Mouse (Mus musculus) CH12.LX (cell line): ENCODE data around the gene Dynlt1f.
"Not testable (repeated sequence)": the region's sequence is repeated elsewhere in the genome, so short reads cannot be mapped to it uniquely, and the experiment has no call there.

Source experiments
- BHLHE40 ChIP-seq: IDR thresholded peaks from 2 replicates; pipeline ENCODE4 v1.6.1; 2011; ENCODE audit warnings: mild to moderate bottlenecking, low read depth, low read length, improper control_type of control experiment
- CTCF ChIP-seq, 2 experiments: IDR thresholded peaks in 1 of 2; conservative IDR thresholded peaks in 1 of 2; 2 replicates each; pipeline ENCODE4 v1.5.1; 2011 to 2012; ENCODE audit warnings: low read depth in 2 of 2, low read length in 2 of 2, improper control_type of control experiment in 1 of 2, inconsistent platforms in 1 of 2, mild to moderate bottlenecking in 1 of 2, moderate library complexity in 1 of 2
- EP300 ChIP-seq: IDR thresholded peaks from 2 replicates; pipeline ENCODE4 v1.6.1; 2011; ENCODE audit warnings: low read length, improper control_type of control experiment
- ETS1 ChIP-seq: conservative IDR thresholded peaks from 2 replicates; pipeline ENCODE4 v1.6.1; 2012; ENCODE audit warnings: low read depth, mild to moderate bottlenecking, inconsistent platforms, low read length, improper control_type of control experiment, moderate library complexity
- HCFC1 ChIP-seq: IDR thresholded peaks from 2 replicates; pipeline ENCODE4 v1.6.1; 2012; ENCODE audit warnings: low read depth, mild to moderate bottlenecking, inconsistent platforms, low read length, improper control_type of control experiment
- KAT2A ChIP-seq: IDR thresholded peaks from 2 replicates; pipeline ENCODE4 v1.6.1; 2012; ENCODE audit warnings: low read length, improper control_type of control experiment, inconsistent platforms; ENCODE audit not compliant: insufficient replicate concordance
- POLR2A ChIP-seq: IDR thresholded peaks from 2 replicates; pipeline ENCODE4 v1.6.1; 2011; ENCODE audit warnings: low read depth, mild to moderate bottlenecking, improper control_type of control experiment, low read length
- POLR2AphosphoS2 ChIP-seq: IDR thresholded peaks from 2 replicates; pipeline ENCODE4 v1.6.1; 2011; ENCODE audit warnings: low read depth, low read length, improper control_type of control experiment
- SIN3A ChIP-seq: IDR thresholded peaks from 2 replicates; pipeline ENCODE4 v1.6.1; 2012; ENCODE audit warnings: low read length, improper control_type of control experiment, inconsistent platforms
- ZC3H11A ChIP-seq: IDR thresholded peaks from 2 replicates; pipeline ENCODE4 v1.6.1; 2012; ENCODE audit warnings: low read depth, mild to moderate bottlenecking, inconsistent platforms, low read length, improper control_type of control experiment
- ZMIZ1 ChIP-seq: IDR thresholded peaks from 2 replicates; pipeline ENCODE4 v1.6.1; 2012; ENCODE audit warnings: low read depth, mild to moderate bottlenecking, inconsistent platforms, low read length, improper control_type of control experiment

GRCm38 (mm10) chr17:6644210-6644609 is 11.5 kb downstream of the Dynlt1f start:
- TF ChIP-seq POLR2AphosphoS2; POLR2A; KAT2A; BHLHE40; ETS1; CTCF (conservative IDR thresholded peaks at IDR 0.05 in 1 of 2, IDR thresholded peaks at IDR 0.05 in 1 of 2; ENCODE audit: low read depth in 2 of 2, low read length in 2 of 2); HCFC1; EP300; SIN3A; ZC3H11A; ZMIZ1: not testable (repeated sequence)
